Mouse (Mus musculus) midbrain, embryonic 12.5 days (tissue): ENCODE measurements around the gene Trnp1. TPM values are rescaled to one million over a fixed set of nuclear protein-coding genes. Genes with fewer than 3 reads are reported as not detected.

Source experiments
- ATAC-seq: fragments of 200-750 bp; cut with Nextera tagmentation; 2 replicates; pipeline ENCODE4 v1.8.0; 2017; ENCODE audit warnings: low read depth, moderate TSS enrichment, moderate library complexity; ENCODE audit not compliant: low FRiP score
- H3K27ac ChIP-seq: fragments of 300-500 bp; sonication (generic); replicated peaks from 2 replicates; pipeline ENCODE4 v1.5.1; 2016; ENCODE audit warnings: mild to moderate bottlenecking
- H3K27me3 ChIP-seq: fragments of 300-500 bp; sonication (generic); 2 replicates; pipeline ENCODE4 v1.6.1; 2016; ENCODE audit warnings: mild to moderate bottlenecking
- H3K36me3 ChIP-seq: fragments of 300-500 bp; sonication (generic); 2 replicates; pipeline ENCODE4 v1.6.1; 2016
- H3K4me1 ChIP-seq: fragments of 300-500 bp; sonication (generic); 2 replicates; pipeline ENCODE4 v1.6.1; 2016
- H3K4me2 ChIP-seq: fragments of 300-500 bp; sonication (generic); replicated peaks from 2 replicates; pipeline ENCODE4 v1.6.1; 2016; ENCODE audit warnings: mild to moderate bottlenecking, moderate library complexity
- H3K4me3 ChIP-seq: fragments of 300-500 bp; sonication (generic); 2 replicates; pipeline ENCODE4 v1.5.1; 2016; ENCODE audit warnings: mild to moderate bottlenecking
- H3K9ac ChIP-seq: fragments of 300-500 bp; sonication (generic); replicated peaks from 2 replicates; pipeline ENCODE4 v1.6.1; 2016; ENCODE audit warnings: mild to moderate bottlenecking, moderate library complexity
- H3K9me3 ChIP-seq: fragments of 300-500 bp; sonication (generic); 2 replicates; pipeline ENCODE4 v1.6.1; 2016; ENCODE audit warnings: mild to moderate bottlenecking
- WGBS: fragments of 180-500 bp; shearing (Covaris S2); methylation state at CpG from one replicate; pipeline ENCODE4 v1.1.7; 2016; 5-methylcytosine and 5-hydroxymethylcytosine counted together
- polyA plus RNA-seq: library from polyadenylated mRNA; unstranded; fragments of >200 nt; fragmentation: Nextera tagmentation; extraction: Ambion mirVana; gene quantifications from 2 replicates; pipeline ENCODE4 v1.2.1, GENCODE M21; 2016

The Trnp1 gene
- polyA plus RNA-seq, 1 experiment from 2014 or later = 1.9 TPM

GRCm38 (mm10) chr4:133491800-133492199 lies 6.5 kb downstream of the Trnp1 start:
- Histone ChIP-seq H3K27me3 (peaks cover 40% of the 10 kb centered on the region), H3K4me3 (no peak overlapping the region), H3K9me3 (no peaks in the 10 kb centered on the region), H3K36me3 (no peaks in the 10 kb centered on the region), H3K4me1 (0 out of 2 replicates have a peak, but pooled peaks cover 3% of the 10 kb centered on the region), H3K4me2 (no peak overlapping the region), H3K9ac (no peak overlapping the region), H3K27ac (no peak overlapping the region)
- WGBS = 41% methylated on average over 10 of the region's 10 CpGs
- no peak for ATAC-seq

GRCm38 (mm10) chr4:133489489-133490245 lies 8.7 kb downstream of the Trnp1 start:
- WGBS = 68% methylated on average over 4 of the region's 4 CpGs
- Histone ChIP-seq H3K4me3 (no peak overlapping the region), H3K27me3 (peaks cover 26% of the 10 kb centered on the region), H3K27ac (no peak overlapping the region), H3K36me3 (no peaks in the 10 kb centered on the region), H3K9me3 (no peaks in the 10 kb centered on the region), H3K4me2 (no peak overlapping the region), H3K9ac (no peak overlapping the region), H3K4me1 (0 out of 2 replicates have a peak, but pooled peaks cover 5% of the 10 kb centered on the region)
- ATAC-seq = no peak

GRCm38 (mm10) chr4:133488619-133489392 lies 9.5 kb downstream of the Trnp1 start:
- Histone ChIP-seq H3K4me3 (no peak overlapping the region), H3K9me3 (no peaks in the 10 kb centered on the region), H3K27me3 (peaks cover 26% of the 10 kb centered on the region), H3K27ac (no peak overlapping the region), H3K4me2 (no peak overlapping the region), H3K36me3 (no peaks in the 10 kb centered on the region), H3K4me1 (peaks cover 12% of the 10 kb centered on the region), H3K9ac (no peak overlapping the region)
- ATAC-seq = no peak
- 88% methylated on average over 20 of the region's 20 CpGs for WGBS

GRCm38 (mm10) chr4:133486673-133487357 lies 11.5 kb downstream of the Trnp1 start:
- Histone ChIP-seq H3K4me2 (no peak overlapping the region), H3K4me3 (no peak overlapping the region), H3K27me3 (peaks cover 25% of the 10 kb centered on the region), H3K9ac (no peak overlapping the region), H3K4me1 (peaks cover 12% of the 10 kb centered on the region), H3K36me3 (no peaks in the 10 kb centered on the region), H3K27ac (no peak overlapping the region), H3K9me3 (no peaks in the 10 kb centered on the region)
- WGBS = 95% methylated on average over 26 of the region's 26 CpGs
- no peak for ATAC-seq

- H3K27me3 ChIP-seq = peaks cover 35% of the 10 kb centered on the region
- 91% methylated on average over 28 of the region's 28 CpGs for WGBS
- no peaks in the 10 kb centered on the region for H3K9me3 ChIP-seq
- no peak for ATAC-seq
- no peak overlapping the region for H3K4me2 ChIP-seq
- no peak overlapping the region for H3K9ac ChIP-seq
- peaks cover 12% of the 10 kb centered on the region for H3K4me1 ChIP-seq
- H3K4me3 ChIP-seq = no peak overlapping the region
- no peaks in the 10 kb centered on the region for H3K36me3 ChIP-seq
- no peak overlapping the region for H3K27ac ChIP-seq
These were observed 12.5 kb downstream of the Trnp1 start for GRCm38 (mm10) chr4:133485691-133486425.

GRCm38 (mm10) chr4:133484266-133485025 lies 13.9 kb downstream of the Trnp1 start:
- H3K36me3 ChIP-seq = no peaks in the 10 kb centered on the region
- no peak overlapping the region for H3K27ac ChIP-seq
- H3K27me3 ChIP-seq = peaks cover 45% of the 10 kb centered on the region
- no peaks in the 10 kb centered on the region for H3K9me3 ChIP-seq
- no peak overlapping the region for H3K9ac ChIP-seq
- H3K4me1 ChIP-seq = peaks cover 20% of the 10 kb centered on the region
- no peak overlapping the region for H3K4me3 ChIP-seq
- H3K4me2 ChIP-seq = peak overlapping the region; percentile 30
- 10% methylated on average over 22 of the region's 22 CpGs for WGBS
- ATAC-seq = no peak

GRCm38 (mm10) chr4:133482479-133482878 lies 15.9 kb downstream of the Trnp1 start:
- no peak for ATAC-seq
- no peaks in the 10 kb centered on the region for H3K9me3 ChIP-seq
- H3K4me1 ChIP-seq = peaks cover 20% of the 10 kb centered on the region
- no peak overlapping the region for H3K4me2 ChIP-seq
- H3K4me3 ChIP-seq = no peak overlapping the region
- H3K36me3 ChIP-seq = no peaks in the 10 kb centered on the region
- 77% methylated on average over 3 of the region's 3 CpGs for WGBS
- no peak overlapping the region for H3K27ac ChIP-seq
- H3K9ac ChIP-seq = no peak overlapping the region
- H3K27me3 ChIP-seq = peaks cover 55% of the 10 kb centered on the region

GRCm38 (mm10) chr4:133481488-133481887 lies 16.9 kb downstream of the Trnp1 start:
- ATAC-seq = no peak
- Histone ChIP-seq H3K27ac (no peak overlapping the region), H3K4me3 (no peak overlapping the region), H3K36me3 (no peaks in the 10 kb centered on the region), H3K4me2 (no peak overlapping the region), H3K4me1 (peaks cover 20% of the 10 kb centered on the region), H3K9ac (no peak overlapping the region), H3K27me3 (peaks cover 62% of the 10 kb centered on the region), H3K9me3 (no peaks in the 10 kb centered on the region)
- WGBS = 40% methylated on average over 4 of the region's 4 CpGs

GRCm38 (mm10) chr4:133480754-133481153 lies 17.6 kb downstream of the Trnp1 start:
- ATAC-seq = no peak
- Histone ChIP-seq H3K9me3 (no peaks in the 10 kb centered on the region), H3K4me2 (no peak overlapping the region; the same call in 1 of the 2 replicates), H3K9ac (no peak overlapping the region), H3K4me1 (peaks cover 20% of the 10 kb centered on the region), H3K27ac (no peak overlapping the region), H3K36me3 (no peaks in the 10 kb centered on the region), H3K4me3 (peak overlapping the region; percentile 47; the same call in 1 of the 2 replicates), H3K27me3 (peaks cover 64% of the 10 kb centered on the region)
- WGBS = 54% methylated on average over 6 of the region's 6 CpGs

GRCm38 (mm10) chr4:133480185-133480537 lies 18.2 kb downstream of the Trnp1 start:
- Histone ChIP-seq H3K36me3 (no peaks in the 10 kb centered on the region), H3K4me1 (peaks cover 20% of the 10 kb centered on the region), H3K9me3 (no peaks in the 10 kb centered on the region), H3K27ac (no peak overlapping the region), H3K27me3 (peaks cover 64% of the 10 kb centered on the region), H3K9ac (peak overlapping the region; percentile 40; the same call in 1 of the 2 replicates), H3K4me3 (peak overlapping the region; percentile 47), H3K4me2 (peak overlapping the region; percentile 54)
- 6% methylated on average over 34 of the region's 34 CpGs for WGBS
- no peak for ATAC-seq
